Mouse (Mus musculus) cerebellum, postnatal 14 days (tissue): Measurements from ENCODE around the gene Gm26566.

ENCODE experiments used
- DNase-seq, 2 experiments: peaks; one replicate each; pipeline ENCODE4 v3.0.0; 2021; ENCODE audit warnings: mixed read lengths in 2 of 2

The Gm26566 gene

DNA sequence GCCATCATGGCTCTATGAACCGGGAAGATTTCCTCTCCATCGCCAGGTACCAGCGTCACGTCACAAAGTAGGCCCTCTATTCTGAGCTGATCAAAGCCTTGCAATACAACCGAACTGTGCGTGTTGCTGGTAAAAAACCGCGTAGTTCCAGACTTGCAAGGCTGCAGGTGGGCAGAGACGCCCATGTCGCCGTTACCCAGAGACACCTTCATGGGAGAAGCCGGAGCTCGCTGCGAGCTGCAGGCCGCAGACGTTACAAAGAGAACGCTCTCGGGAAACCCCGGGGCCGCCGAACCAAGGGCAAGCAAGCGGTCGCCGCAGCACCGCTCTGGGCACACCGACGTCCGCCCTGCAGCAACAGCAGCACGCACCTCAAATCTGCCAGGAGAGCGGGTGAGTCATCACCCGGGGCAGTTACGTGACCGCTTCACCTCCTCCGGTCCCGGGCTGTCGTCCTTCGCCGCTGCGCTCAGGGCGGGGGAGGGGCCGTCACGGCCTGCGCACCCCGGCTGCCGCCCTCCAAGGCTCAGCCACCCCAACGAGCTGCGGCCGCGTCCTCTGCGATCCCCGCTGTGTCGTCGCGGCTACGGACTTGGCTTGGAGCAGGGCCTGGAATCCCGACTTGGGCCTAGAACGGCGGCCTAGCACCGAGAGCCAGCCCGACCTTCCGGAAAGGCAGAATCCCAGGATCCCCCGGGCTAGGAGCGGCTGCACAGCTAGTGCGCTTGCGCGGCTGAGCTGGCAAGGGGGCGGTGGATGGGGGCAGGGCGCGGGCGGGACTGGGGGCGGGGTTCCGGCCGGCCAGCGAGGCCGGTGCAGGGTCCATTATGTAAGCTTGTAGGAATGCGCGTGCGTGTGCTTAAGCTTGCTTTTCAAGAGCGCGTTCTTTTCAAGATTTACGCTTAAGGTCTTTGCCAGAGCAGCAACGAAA lies at the start of gene Gm26566, which contains the start of gene Klhl9:
TSS of gene Gm26566 (plus strand) at position 15 of the 931 bp plus-strand sequence.
TSS of gene Klhl9 (minus strand) at position 675 of the 931 bp plus-strand sequence.
- DNase-seq, result peak; percentile 95 to 97

DNA sequence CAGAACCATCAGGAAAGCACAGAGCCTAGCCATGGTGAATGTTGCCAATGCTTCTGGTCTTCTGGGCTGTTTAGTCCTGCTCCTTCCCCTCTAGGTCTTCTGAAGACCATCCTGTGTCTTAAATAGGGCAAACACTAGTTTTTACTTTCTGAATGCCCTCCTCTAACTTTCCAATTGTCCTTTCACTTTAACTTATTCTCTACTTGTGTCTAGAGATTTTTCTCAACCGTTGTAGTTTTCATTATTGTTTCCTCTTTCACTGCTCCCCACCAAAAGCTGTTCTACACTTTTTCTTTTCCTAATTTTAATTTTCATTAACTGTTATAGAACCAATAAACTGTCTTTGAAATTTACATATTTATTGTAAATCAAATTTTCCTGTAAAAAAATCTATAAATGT lies 44.8 kb upstream of the Gm26566 start, which contains the start of gene Ifna16:
TSS of gene Ifna16 (minus strand) at position 101 of the 400 bp plus-strand sequence.
- no peak for DNase-seq

DNA sequence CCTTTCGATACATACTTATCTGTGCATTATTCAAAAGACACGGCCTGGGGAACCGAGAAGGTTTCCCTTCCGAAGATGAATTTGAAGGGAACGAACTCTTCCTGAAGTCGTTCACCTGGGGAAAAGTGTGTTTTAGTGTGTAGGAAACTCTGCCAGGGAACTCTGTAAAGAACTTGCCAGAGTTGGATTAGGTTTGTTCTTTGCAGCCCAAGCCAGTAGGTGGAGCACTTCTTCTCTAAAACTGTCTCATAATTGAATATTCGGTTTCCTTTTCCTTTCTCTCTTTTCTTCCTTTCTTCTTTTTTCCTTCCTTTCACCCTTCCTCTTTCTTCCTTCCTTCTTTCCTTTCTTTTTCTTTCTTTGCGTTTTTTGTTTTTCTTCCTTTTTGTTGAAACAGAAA lies 41.2 kb upstream of the Gm26566 start:
- DNase-seq, result peak; percentile 16 to 34

DNA sequence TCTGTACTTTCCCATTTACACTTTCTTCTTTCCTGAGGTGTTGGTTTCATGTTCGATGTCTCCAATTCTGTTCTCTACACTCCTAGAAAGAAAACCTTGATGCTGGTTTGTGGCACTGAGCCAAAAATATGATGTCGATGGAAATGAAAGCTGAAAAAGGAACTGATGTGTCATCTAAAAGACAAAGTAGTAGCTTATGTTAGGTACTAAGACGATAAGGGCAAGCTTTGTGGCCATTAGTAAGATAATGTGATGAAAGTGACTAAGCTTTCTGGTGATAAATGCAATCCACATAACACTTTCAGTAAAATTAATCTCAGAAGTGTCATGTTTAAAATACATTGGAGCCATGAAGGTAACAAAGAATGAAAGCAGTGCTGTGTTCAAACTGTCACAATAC lies 40.3 kb upstream of the Gm26566 start:
- no peak for DNase-seq

DNA sequence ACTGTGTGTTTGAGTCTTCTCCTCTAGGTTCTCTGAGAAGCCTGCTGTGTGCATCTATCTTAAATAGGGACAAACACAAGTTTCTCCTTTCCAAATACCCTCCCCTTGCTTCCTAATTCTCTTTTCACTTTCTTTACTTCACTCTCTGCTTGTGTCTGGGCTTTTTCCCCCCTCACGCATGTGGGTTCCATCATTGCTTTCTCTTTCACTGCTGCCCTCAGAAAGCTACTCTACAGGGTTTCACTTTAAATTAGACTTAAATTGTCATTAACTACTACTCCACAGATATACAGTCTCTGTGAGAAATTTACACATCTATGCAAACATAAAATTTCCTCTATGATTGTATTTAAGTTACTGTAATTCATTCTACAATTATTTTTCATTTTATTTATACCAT lies 37.8 kb upstream of the Gm26566 start, which contains the start of gene Ifna2:
TSS of gene Ifna2 (minus strand) at position 101 of the 400 bp plus-strand sequence.
- no peak for DNase-seq

DNA sequence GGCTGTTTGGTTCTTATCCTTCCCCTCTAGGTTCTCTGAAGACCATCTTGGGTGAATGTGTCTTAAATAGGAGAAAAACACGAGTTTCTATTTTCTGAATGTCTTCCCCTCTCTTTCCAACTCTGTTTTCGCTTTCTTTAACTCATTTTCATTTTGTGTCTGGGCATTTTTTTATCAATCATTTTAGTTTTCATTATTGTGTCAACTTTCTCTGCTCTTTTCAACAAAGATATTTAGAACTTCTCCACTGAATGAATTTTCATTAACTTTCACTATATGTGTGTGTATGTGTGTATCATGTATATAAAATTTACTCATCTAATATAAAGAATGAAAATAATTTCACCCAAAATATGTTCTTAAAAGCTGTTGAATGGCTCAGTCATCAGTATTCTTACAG lies 30.3 kb upstream of the Gm26566 start, which contains the start of gene Ifnab:
TSS of gene Ifnab (minus strand) at position 101 of the 400 bp plus-strand sequence.
- DNase-seq, result no peak

DNA sequence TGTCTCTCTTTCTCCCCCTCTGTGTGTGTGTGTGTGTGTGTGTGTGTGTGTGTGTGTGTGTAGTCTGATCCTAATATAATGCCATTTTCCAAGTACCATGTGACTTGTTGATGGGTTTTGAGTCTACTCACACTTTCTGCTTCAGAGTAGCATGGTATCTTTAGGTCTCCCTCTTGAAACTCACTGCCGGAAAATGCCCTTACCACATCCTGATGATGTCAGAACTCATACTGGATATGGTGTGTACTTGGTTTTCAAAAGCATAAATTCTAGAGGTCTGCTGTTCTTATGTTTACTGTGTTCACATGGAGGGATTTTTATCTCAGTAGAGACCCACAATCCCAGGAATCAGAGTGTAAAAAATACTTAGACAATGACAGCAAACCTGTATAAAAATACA lies 29.1 kb upstream of the Gm26566 start:
- no peak for DNase-seq

DNA sequence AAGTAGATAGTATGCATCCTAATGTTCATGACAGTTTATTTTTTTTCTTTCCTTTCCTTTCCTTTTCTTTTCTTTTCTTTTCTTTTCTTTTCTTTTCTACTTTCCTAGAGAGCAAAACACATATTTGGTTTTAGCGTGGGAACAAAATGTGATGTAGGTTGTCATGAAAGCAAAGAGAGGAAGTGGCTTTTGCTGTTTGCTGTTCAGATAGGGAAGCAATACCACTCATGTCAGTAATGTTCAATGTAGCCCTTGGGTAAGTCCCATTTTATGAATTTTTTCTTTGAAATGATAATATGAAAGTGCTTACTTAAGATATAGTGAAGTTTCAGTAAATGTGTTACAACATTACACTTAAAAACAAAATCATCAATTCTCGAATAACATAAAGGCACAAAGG lies 28.2 kb upstream of the Gm26566 start:
- no peak for DNase-seq

DNA sequence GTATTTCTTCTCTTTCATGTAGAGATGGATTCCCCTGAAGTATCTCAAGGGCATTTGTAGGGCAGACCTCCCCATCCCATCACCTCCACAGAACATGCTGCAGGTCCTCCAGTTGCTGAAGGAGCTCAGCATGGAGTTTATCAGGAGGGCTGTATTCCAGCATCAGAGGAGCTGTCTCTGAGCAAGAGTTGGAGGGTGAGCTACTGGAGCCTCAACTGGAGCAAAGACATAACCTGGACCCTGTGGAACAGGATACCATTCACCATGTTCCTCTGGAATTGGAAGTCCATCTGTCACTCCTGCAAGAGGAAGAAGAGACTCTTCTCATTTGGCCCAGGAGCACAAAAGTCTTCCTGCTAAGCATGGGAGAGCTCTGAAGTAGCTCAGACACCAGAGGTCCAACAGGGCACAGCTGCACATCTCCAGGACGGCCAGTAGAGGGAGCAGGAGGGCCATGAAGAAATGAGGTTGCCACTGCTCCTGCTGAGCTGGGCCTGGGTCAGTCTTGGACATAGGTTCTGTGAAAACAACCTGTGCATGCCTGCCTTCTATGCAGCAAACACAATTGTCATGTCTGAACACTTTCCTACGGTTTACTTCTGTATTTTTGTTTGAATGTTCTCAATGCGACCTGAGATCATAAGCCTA lies 25.2 kb upstream of the Gm26566 start:
- peak; percentile 89 for DNase-seq

DNA sequence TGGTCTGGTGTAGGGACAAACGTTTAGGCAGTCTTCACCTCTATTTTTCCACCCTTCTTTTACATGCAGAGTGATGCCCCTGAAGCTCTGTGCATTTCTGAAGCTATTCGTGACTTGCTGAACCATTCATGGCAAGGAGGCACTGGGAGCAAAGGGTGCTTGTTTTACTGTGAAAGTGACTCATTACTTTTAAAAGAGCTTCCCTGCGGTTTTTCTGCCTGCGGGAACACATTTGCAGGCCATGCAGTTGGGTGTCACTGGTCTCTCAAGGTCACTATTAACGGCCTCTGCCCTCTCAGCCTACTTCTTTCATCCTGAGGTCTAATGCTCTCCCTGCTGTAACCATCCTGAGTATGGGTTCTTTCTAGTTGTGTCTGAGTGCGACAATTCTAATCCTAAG lies 24.5 kb upstream of the Gm26566 start:
- no peak for DNase-seq

DNA sequence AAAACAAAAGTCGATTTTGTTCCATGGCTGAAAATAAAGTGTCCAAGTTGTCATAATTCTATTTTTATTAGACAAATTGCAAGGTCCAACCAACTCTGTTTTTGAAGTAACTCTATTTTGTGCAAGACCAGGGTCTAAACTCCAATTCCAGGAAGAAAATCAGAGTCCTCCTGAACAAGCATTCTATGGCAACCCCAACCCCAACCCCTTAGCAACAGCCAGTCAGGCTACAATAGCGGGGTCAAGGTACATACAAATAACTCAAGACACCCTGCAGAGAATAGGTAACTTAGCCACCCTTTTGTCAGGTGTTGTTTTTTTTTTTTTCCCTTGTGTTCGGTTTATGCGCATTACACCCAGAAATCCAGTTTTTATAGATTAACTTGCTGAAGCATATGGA lies 23.9 kb upstream of the Gm26566 start:
- no peak for DNase-seq

DNA sequence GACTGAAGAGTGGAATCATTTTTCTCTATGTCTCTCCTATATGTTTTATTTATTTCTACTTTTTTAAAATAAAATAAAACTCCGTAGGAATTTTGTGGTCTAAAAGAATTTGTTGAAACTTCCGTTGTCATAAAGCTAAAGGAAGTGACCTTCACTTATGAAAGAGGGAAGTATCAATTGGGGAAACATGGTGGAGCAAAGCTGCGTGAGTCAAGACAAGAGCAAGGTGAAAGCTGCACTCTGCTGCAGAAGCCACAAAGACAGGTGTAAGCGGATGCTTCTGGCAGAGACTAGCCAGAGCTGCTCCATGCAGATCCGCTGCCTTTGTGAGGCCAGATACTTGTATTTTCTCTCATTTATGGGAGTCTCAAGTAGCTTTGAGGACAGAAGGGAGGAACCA lies 22.8 kb upstream of the Gm26566 start:
- no peak for DNase-seq

DNA sequence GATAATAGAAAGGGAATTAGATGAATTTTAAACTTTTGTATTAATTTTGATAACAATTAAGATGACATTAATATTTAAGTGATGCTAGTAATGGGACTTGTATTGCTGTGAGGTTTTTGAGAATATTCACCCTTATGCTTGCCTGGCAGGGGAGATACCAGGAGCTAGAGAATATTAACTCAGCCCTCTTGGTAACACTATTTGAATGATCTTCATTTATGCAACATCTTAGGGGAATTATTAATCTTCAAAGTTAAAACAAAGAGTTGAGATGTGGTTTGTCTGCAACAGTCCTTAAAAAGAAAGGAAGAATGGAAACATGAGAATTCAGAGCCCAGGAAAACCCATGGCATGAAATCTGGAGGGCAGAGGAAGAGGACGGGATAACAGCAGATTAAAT lies 22.3 kb upstream of the Gm26566 start:
- DNase-seq, result no peak

DNA sequence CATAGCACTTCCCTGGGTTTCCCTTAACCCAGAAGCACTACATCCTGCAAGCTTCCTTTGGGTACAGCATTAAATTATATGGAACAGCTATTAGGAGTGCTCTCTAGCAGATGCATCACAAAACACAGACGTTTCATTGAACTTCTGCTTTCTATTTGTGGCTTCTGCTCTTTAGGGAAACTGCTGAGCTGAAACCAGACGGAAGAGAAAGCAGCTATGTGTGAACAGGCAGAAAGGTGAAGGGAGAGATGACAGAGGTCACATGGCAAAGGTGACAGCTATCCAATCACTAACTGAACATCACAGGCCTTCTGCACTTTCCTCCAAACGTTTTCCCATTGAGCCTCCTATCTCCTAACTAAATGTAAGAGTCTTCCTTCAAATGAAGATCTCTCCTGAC lies 15.7 kb upstream of the Gm26566 start:
- DNase-seq, result no peak

DNA sequence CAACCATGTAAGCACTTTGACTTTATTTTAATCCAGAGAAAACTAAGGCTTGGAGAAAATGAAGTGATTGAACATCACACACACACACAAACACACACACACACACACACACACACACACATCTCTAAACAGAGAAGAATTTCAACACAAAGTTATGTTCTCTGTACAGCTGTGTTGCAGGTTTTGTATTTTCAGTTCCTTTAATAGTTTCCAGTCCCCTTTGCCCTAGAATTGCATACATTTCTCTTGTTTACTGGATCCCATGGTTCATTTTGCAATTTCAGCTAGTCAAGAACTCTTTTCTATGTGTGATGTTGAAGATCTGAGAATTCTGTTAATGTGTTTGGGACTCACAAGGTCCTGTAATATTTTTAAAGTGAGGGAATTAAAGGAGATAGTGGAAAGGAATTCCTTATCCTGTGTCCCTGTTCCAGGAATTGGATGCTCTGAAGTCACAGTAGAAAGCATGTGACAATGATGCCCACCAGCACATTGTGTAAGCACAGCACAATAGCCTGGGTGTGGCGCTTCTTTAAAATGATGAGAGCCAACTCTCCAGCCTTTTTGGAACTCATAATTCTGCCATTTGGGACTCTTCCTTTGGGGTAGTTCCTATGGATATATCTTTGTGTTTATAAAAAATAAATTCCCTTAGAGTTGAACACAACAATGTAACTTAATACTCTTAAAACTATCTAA lies 14.3 kb upstream of the Gm26566 start:
- no peak for DNase-seq

DNA sequence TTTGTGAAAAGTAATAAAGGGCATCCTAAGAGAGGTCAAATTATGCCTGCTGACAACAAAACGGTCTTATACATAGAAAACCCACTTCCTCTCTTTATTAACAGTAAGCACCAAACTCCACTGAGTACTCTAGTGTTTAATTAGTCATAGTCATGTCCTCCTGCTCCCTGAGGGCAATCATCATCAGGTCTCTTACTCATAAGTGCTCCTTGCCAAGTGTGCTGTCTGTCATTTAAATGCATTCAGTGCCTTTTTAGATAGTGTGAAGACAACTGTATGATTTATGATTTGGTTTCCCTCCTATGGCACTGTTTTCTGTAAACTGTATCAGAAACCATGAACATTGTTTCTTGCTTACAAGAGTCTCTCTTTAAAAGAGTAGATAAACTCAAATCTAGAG lies 7.3 kb upstream of the Gm26566 start:
- no peak for DNase-seq

DNA sequence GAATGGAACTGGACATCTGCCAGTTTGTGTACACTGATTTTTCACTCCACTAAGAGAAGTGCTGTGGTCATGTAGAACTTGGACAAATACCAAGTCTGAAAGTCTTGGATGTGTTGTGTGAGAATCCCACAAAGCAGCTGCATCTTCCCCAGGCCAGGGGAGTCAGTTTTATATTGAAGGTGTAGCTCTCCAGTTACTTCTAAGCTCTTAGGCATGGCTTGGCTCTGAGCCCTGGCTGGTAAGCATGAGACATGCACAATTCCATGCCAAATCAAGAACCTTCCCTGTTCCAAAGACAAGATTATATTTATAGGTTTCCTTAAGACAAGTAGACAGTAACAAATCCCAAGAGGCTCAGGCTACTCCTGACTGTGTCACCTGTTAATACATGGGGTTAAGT lies 6.5 kb upstream of the Gm26566 start:
- DNase-seq, result peak; percentile 32 to 46

DNA sequence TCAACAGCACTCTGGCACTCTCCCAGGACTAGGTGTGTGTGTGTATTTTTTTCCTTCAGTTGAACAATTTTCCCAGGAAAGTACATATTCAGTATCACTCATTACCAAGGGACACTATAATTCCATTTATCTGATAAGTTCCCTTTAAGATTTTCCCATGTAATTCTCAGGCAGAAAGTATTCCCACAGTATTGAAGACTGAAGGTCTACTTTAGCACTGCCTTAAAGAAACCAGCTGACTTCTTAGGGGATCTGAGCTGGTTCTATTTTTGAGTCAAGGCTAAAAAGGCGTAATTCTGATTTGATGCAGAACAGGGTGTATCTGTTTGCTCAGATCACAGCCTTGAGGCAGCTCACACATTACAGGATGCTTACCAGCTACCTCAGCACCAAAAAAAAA lies 2.9 kb upstream of the Gm26566 start:
- no peak for DNase-seq

DNA sequence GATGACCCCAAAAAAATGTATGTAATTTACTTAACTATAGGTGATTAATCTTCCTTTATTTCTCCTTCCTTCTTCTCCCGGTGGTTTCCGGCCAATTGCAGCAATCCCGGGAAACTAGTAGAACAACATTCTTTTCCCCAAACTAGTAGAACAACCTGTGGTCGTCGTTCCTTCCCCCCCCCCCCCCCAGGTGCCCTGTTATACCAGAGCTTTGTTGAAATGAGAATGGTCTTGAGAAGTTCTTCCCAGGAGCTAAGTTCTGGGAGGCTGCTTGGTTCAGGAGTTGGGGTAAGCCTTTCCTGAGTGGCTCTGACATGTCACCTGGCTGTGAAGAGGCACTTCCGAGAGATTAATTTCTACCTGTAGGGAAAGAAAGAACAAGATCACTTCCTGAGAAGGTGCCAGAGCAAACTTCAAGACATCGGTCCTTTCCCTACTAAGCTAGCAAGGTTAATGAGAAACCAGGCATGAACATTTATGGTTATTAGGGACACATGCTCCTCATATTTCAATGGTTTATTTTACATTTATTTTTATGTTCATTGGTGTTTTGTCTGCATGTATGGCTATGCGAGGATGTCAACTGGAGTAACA lies 2.0 kb downstream of the Gm26566 start:
- no peak for DNase-seq

DNA sequence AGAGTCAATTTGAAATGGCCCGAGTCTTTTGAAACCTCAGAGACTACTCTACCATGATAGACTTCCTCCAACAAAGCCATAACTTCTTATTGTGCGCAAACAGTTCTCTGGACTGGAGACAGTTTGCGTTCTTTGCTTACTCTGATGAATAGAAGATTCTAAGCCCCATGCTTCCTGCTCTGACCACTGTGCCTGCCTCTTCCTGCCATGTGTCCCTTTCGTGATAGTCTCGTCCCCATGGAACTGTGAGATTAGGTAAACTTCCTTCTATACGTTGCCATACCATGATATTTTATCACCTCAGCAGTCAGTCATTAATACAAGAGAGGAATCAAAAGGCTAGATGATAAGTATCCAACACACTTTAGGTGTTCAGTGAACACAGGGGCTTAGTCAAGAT lies 5.1 kb downstream of the Gm26566 start:
- DNase-seq, result no peak

DNA sequence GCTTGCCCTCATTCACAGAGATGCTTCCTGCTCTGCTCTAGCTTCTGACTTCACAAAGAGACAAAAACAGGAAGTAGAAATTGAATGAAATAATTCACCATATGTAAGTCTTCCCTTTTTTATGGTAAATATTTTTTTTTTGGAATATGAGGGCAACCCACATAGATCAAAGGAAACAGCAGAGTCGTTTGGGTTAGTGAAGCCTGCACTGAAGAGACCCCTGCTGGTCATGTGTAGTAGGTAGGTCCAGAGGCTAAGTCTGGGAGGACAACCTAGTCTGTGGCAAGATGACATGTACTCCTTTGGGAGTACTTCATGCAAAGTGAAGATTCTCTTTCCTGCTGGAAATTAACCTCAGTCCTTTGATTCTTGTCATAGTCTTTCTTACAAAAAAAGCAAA lies 5.7 kb downstream of the Gm26566 start:
- peak in 1 of 2 experiments; percentile 22 for DNase-seq

DNA sequence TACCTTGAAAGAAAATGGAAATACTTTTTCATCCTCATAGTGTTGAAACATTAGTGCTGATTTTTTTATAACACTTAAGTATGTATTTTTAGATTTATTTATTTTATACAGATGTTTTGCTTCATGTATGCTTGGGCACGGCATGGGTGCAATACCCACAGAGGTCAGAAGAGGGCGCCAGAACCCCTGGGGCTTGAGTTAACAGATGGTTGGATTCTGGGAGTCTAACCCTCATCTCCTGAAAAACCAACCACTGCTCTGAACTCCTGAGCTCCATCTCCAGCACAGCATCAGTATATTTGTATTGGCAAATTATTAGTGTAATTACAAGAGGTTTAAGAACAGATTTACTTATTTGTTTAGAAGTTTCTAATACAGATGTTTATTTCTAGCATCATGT lies 16.9 kb downstream of the Gm26566 start:
- DNase-seq, result peak; percentile 64 to 77

DNA sequence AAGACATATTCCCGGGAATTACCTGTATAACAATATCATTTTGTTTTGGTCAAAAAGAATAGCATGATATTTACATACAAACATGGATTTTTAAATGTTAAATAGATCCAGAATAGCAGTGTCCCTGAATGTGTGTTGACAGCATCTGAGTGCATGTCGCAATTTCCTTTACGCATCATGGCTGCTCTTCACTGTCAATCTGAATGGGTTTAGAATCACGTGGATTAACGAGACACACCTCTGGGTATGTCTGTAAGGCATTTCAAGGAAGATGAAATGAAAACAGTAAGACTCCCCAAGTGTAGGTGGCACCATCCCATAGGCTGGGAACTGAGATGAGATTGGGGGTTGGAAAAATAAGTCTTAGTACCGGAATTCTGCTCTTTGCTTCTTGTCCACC lies 17.4 kb downstream of the Gm26566 start:
- DNase-seq, result no peak
